Mouse (Mus musculus) testis, adult 10 weeks (tissue): ENCODE results near the gene Ablim1. TPM values are rescaled to one million over a fixed set of nuclear protein-coding genes. Genes with fewer than 3 reads are reported as not detected.

Experiments
- polyA plus RNA-seq: library from polyadenylated mRNA; stranded (reverse); fragments of 350-450 nt; fragmentation: Illumina TruSeq; extraction: RNeasy Lipid Tissue Mini Kit (QIAGEN cat#74804); gene quantifications from one replicate; pipeline ENCODE4 v1.2.3, GENCODE M21; 2014; ENCODE audit warnings: low read depth, low replicate concordance

The Ablim1 gene
- 3.3 TPM for polyA plus RNA-seq

GRCm38 (mm10) chr19:57314346-57315012, at the start of gene Ablim1:
Gene Ablim1, minus strand, starts transcription at chr19:57314919.

GRCm38 (mm10) chr19:57360341-57361130, 45.8 kb upstream of the Ablim1 start, which contains the start of gene Fam160b1:
Gene Fam160b1, plus strand, starts transcription at chr19:57360680.

GRCm38 (mm10) chr19:57007781-57008710, 306.7 kb downstream of the Ablim1 start, which contains the start of gene Afap1l2:
Gene Afap1l2, minus strand, starts transcription at chr19:57008228.

Other genes with a start within 250 kb of the Ablim1 start
- 20.0 TPM for gene Fam160b1, start 45.8 kb upstream of the Ablim1 start, polyA plus RNA-seq
- gene Trub1, start 138.0 kb upstream of the Ablim1 start, polyA plus RNA-seq, result 3.4 TPM